Mouse (Mus musculus): ENCODE measurements around the gene 1700025C18Rik. TPM values are rescaled to one million over a fixed set of nuclear protein-coding genes. Genes with fewer than 3 reads are reported as not detected.

The 1700025C18Rik gene
- polyA plus RNA-seq, 1 experiment from 2014 or later = not detected

GRCm38 (mm10) chr2:165112149-165112548 lies 21.6 kb upstream of the 1700025C18Rik start:
- Histone ChIP-seq H3K4me1 (ENCODE audit: control insufficient read depth, insufficient read depth, low read length) (peaks cover 7% of the 10 kb centered on the region; the same call in 1 of the 2 replicates), H3K27me3 (ENCODE audit: control insufficient read depth, insufficient read depth, low read length) (peaks cover 36% of the 10 kb centered on the region), H3K9ac (replicated peaks; ENCODE audit: low read depth, low read length) (no peak overlapping the region), H3K4me3 (ENCODE audit: low read depth, low read length) (no peak overlapping the region), H3K4me2 (ENCODE audit: low read depth, low read length) (no peak overlapping the region), H3K27ac (ENCODE audit: low read depth, low read length) (no peak overlapping the region), H3K9me3 (ENCODE audit: control insufficient read depth, low read length) (no peaks in the 10 kb centered on the region), H3K36me3 (ENCODE audit: control insufficient read depth, insufficient read depth, low read length) (no peaks in the 10 kb centered on the region)
- WGBS = under 1% methylated on average over 51 of the region's 54 CpGs
- ATAC-seq (ENCODE audit: low read depth) = peak; percentile 64

GRCm38 (mm10) chr2:165106585-165106984 lies 16.0 kb upstream of the 1700025C18Rik start:
- H3K27me3 ChIP-seq (ENCODE audit: control insufficient read depth, insufficient read depth, low read length) = peaks cover 22% of the 10 kb centered on the region
- peak; percentile 29; the same call in 1 of the 2 replicates for ATAC-seq (ENCODE audit: low read depth)

GRCm38 (mm10) chr2:165105513-165106079 lies 15.0 kb upstream of the 1700025C18Rik start:
- H3K27me3 ChIP-seq (ENCODE audit: control insufficient read depth, insufficient read depth, low read length) = peaks cover 19% of the 10 kb centered on the region
- H3K4me2 ChIP-seq (ENCODE audit: low read depth, low read length) = no peak overlapping the region; the same call in 1 of the 2 replicates
- peak overlapping the region; percentile 22; the same call in 1 of the 2 replicates for H3K27ac ChIP-seq (ENCODE audit: low read depth, low read length)
- no peaks in the 10 kb centered on the region for H3K9me3 ChIP-seq (ENCODE audit: control insufficient read depth, low read length)
- no peak overlapping the region for H3K9ac ChIP-seq (replicated peaks; ENCODE audit: low read depth, low read length)
- H3K36me3 ChIP-seq (ENCODE audit: control insufficient read depth, insufficient read depth, low read length) = no peaks in the 10 kb centered on the region
- H3K4me1 ChIP-seq (ENCODE audit: control insufficient read depth, insufficient read depth, low read length) = peaks cover 14% of the 10 kb centered on the region
- H3K4me3 ChIP-seq (ENCODE audit: low read depth, low read length) = no peak overlapping the region
- 35% methylated on average over 16 of the region's 16 CpGs for WGBS
- peak; percentile 28; the same call in 1 of the 2 replicates for ATAC-seq (ENCODE audit: low read depth)

More at GRCm38 (mm10) chr2:165106585-165106984, 16.0 kb upstream of the 1700025C18Rik start:
- no peak overlapping the region for H3K27ac ChIP-seq (ENCODE audit: low read depth, low read length)
- no peak overlapping the region for H3K4me3 ChIP-seq (ENCODE audit: low read depth, low read length)
- WGBS = 15% methylated on average over 18 of the region's 18 CpGs
- H3K9me3 ChIP-seq (ENCODE audit: control insufficient read depth, low read length) = no peaks in the 10 kb centered on the region
- H3K9ac ChIP-seq (replicated peaks; ENCODE audit: low read depth, low read length) = 0 out of 2 replicates have a peak overlapping the region, but pooled peaks have one; percentile 11
- H3K4me1 ChIP-seq (ENCODE audit: control insufficient read depth, insufficient read depth, low read length) = peaks cover 14% of the 10 kb centered on the region
- H3K4me2 ChIP-seq (ENCODE audit: low read depth, low read length) = no peak overlapping the region
- H3K36me3 ChIP-seq (ENCODE audit: control insufficient read depth, insufficient read depth, low read length) = no peaks in the 10 kb centered on the region

GRCm38 (mm10) chr2:165102920-165103319 lies 12.4 kb upstream of the 1700025C18Rik start:
- ATAC-seq (ENCODE audit: low read depth) = no peak
- Histone ChIP-seq H3K27ac (ENCODE audit: low read depth, low read length) (no peak overlapping the region; the same call in 1 of the 2 replicates), H3K4me2 (ENCODE audit: low read depth, low read length) (no peak overlapping the region), H3K9ac (replicated peaks; ENCODE audit: low read depth, low read length) (no peak overlapping the region), H3K27me3 (ENCODE audit: control insufficient read depth, insufficient read depth, low read length) (peaks cover 13% of the 10 kb centered on the region; the same call in 1 of the 2 replicates), H3K36me3 (ENCODE audit: control insufficient read depth, insufficient read depth, low read length) (no peaks in the 10 kb centered on the region), H3K4me1 (ENCODE audit: control insufficient read depth, insufficient read depth, low read length) (peaks cover 14% of the 10 kb centered on the region), H3K4me3 (ENCODE audit: low read depth, low read length) (no peak overlapping the region), H3K9me3 (ENCODE audit: control insufficient read depth, low read length) (no peaks in the 10 kb centered on the region)
- WGBS = 91% methylated on average over 3 of the region's 3 CpGs

GRCm38 (mm10) chr2:165100749-165101148 lies 10.2 kb upstream of the 1700025C18Rik start:
- no peak for ATAC-seq (ENCODE audit: low read depth)
- Histone ChIP-seq H3K36me3 (ENCODE audit: control insufficient read depth, insufficient read depth, low read length) (no peaks in the 10 kb centered on the region), H3K4me2 (ENCODE audit: low read depth, low read length) (no peak overlapping the region), H3K9ac (replicated peaks; ENCODE audit: low read depth, low read length) (no peak overlapping the region), H3K4me1 (ENCODE audit: control insufficient read depth, insufficient read depth, low read length) (peaks cover 16% of the 10 kb centered on the region), H3K4me3 (ENCODE audit: low read depth, low read length) (no peak overlapping the region), H3K27ac (ENCODE audit: low read depth, low read length) (no peak overlapping the region), H3K27me3 (ENCODE audit: control insufficient read depth, insufficient read depth, low read length) (peaks cover 13% of the 10 kb centered on the region; the same call in 1 of the 2 replicates), H3K9me3 (ENCODE audit: control insufficient read depth, low read length) (no peaks in the 10 kb centered on the region)
- 17% methylated on average over 6 of the region's 6 CpGs for WGBS

- Histone ChIP-seq H3K4me2 (ENCODE audit: low read depth, low read length) (no peak overlapping the region), H3K4me3 (ENCODE audit: low read depth, low read length) (no peak overlapping the region), H3K36me3 (ENCODE audit: control insufficient read depth, insufficient read depth, low read length) (no peaks in the 10 kb centered on the region), H3K27me3 (ENCODE audit: control insufficient read depth, insufficient read depth, low read length) (peaks cover 13% of the 10 kb centered on the region; the same call in 1 of the 2 replicates), H3K27ac (ENCODE audit: low read depth, low read length) (no peak overlapping the region), H3K9me3 (ENCODE audit: control insufficient read depth, low read length) (no peaks in the 10 kb centered on the region), H3K4me1 (ENCODE audit: control insufficient read depth, insufficient read depth, low read length) (peaks cover 12% of the 10 kb centered on the region), H3K9ac (replicated peaks; ENCODE audit: low read depth, low read length) (no peak overlapping the region)
- WGBS = 81% methylated on average over 3 of the region's 3 CpGs
- ATAC-seq (ENCODE audit: low read depth) = no peak
Observed at GRCm38 (mm10) chr2:165098861-165099260, 8.3 kb upstream of the 1700025C18Rik start.

- Histone ChIP-seq H3K4me1 (ENCODE audit: control insufficient read depth, insufficient read depth, low read length) (peaks cover 12% of the 10 kb centered on the region), H3K36me3 (ENCODE audit: control insufficient read depth, insufficient read depth, low read length) (no peaks in the 10 kb centered on the region), H3K4me2 (ENCODE audit: low read depth, low read length) (no peak overlapping the region), H3K4me3 (ENCODE audit: low read depth, low read length) (no peak overlapping the region), H3K27me3 (ENCODE audit: control insufficient read depth, insufficient read depth, low read length) (peaks cover 9% of the 10 kb centered on the region; the same call in 1 of the 2 replicates), H3K27ac (ENCODE audit: low read depth, low read length) (peak overlapping the region; percentile 23; the same call in 1 of the 2 replicates), H3K9me3 (ENCODE audit: control insufficient read depth, low read length) (no peaks in the 10 kb centered on the region), H3K9ac (replicated peaks; ENCODE audit: low read depth, low read length) (no peak overlapping the region)
- ATAC-seq (ENCODE audit: low read depth) = peak; percentile 42; the same call in 1 of the 2 replicates
- 8% methylated on average over 10 of the region's 10 CpGs for WGBS
Observed at GRCm38 (mm10) chr2:165096367-165096766, 5.8 kb upstream of the 1700025C18Rik start.

GRCm38 (mm10) chr2:165092393-165092792 lies 1.8 kb upstream of the 1700025C18Rik start:
- 64% methylated on average over 7 of the region's 7 CpGs for WGBS
- Histone ChIP-seq H3K27me3 (ENCODE audit: control insufficient read depth, insufficient read depth, low read length) (no peaks in the 10 kb centered on the region), H3K36me3 (ENCODE audit: control insufficient read depth, insufficient read depth, low read length) (no peaks in the 10 kb centered on the region), H3K4me2 (ENCODE audit: low read depth, low read length) (no peak overlapping the region), H3K4me3 (ENCODE audit: low read depth, low read length) (no peak overlapping the region), H3K4me1 (ENCODE audit: control insufficient read depth, insufficient read depth, low read length) (peaks cover 12% of the 10 kb centered on the region), H3K9ac (replicated peaks; ENCODE audit: low read depth, low read length) (no peak overlapping the region), H3K27ac (ENCODE audit: low read depth, low read length) (no peak overlapping the region), H3K9me3 (ENCODE audit: control insufficient read depth, low read length) (no peaks in the 10 kb centered on the region)
- no peak for ATAC-seq (ENCODE audit: low read depth)

- Histone ChIP-seq H3K9me3 (ENCODE audit: control insufficient read depth, low read length) (no peaks in the 10 kb centered on the region), H3K9ac (replicated peaks; ENCODE audit: low read depth, low read length) (no peak overlapping the region), H3K27me3 (ENCODE audit: control insufficient read depth, insufficient read depth, low read length) (no peaks in the 10 kb centered on the region), H3K27ac (ENCODE audit: low read depth, low read length) (no peak overlapping the region), H3K4me2 (ENCODE audit: low read depth, low read length) (no peak overlapping the region), H3K36me3 (ENCODE audit: control insufficient read depth, insufficient read depth, low read length) (no peaks in the 10 kb centered on the region), H3K4me3 (ENCODE audit: low read depth, low read length) (no peak overlapping the region), H3K4me1 (ENCODE audit: control insufficient read depth, insufficient read depth, low read length) (peaks cover 10% of the 10 kb centered on the region)
- 71% methylated on average over 8 of the region's 8 CpGs for WGBS
- no peak for ATAC-seq (ENCODE audit: low read depth)
Observed at GRCm38 (mm10) chr2:165091433-165091965, 949 bp upstream of the 1700025C18Rik start.

Measured in neural tube, embryonic 14.5 days (tissue).